Mouse (Mus musculus): ENCODE measurements around the gene Malsu1.

GRCm38 (mm10) chr6:49119462-49120135, 46.0 kb downstream of the Malsu1 start:
- TF ChIP-seq POLR2A (IDR thresholded peaks at IDR 0.05; ENCODE audit: low read depth, low read length) (no peak), CTCF (IDR thresholded peaks at IDR 0.05; ENCODE audit: borderline replicate concordance, insufficient read depth, low read length) (no peak)
